ENCODE assay signal across 22 mouse cellular contexts in genomic region chr5:30594953-30595560, GRCm38 (mm10). TPM values are rescaled to one million over a fixed set of nuclear protein-coding genes. Genes with fewer than 3 reads are reported as not detected.
DNase-seq lines count a peak whose midpoint lies in the region; ATAC-seq and TF ChIP-seq lines count a peak whose summit lies in the region.
"Had no signal": no experiment of that assay in that cellular context is flagged by ENCODE, and none has a peak within 500 bp of the region (broad histone marks: within the 10 kb centered on the region; RNA-seq: fewer than 3 reads in every experiment).

No protein-coding gene starts in this region.

- no peak overlapping the region for H3K4me3 ChIP-seq in heart, postnatal 0 days (ENCODE audit: low read depth, low read length)
- H3K4me3 ChIP-seq in midbrain, embryonic 10.5 days, result no peak overlapping the region
- no peak overlapping the region for H3K4me3 ChIP-seq in midbrain, embryonic 15.5 days
- no peak overlapping the region for H3K4me3 ChIP-seq in stomach, postnatal 0 days (ENCODE audit: low read depth, low read length)
- H3K4me3 ChIP-seq: embryonic facial prominence, embryonic 10.5 days; erythroblast, embryonic 14.5 days; neural tube, embryonic 15.5 days had no signal

- 0 out of 2 replicates have a peak, but pooled peaks cover 3% of the 10 kb centered on the region for H3K27me3 ChIP-seq in heart, postnatal 0 days (ENCODE audit: control insufficient read depth, insufficient read depth, low read length)
- H3K27me3 ChIP-seq in midbrain, embryonic 10.5 days (ENCODE audit: low read depth, poor library complexity, severe bottlenecking), result peaks cover 15% of the 10 kb centered on the region
- H3K27me3 ChIP-seq in midbrain, embryonic 15.5 days (replicated peaks), result peaks cover 1% of the 10 kb centered on the region; the same call in 1 of the 2 replicates
- no peaks in the 10 kb centered on the region for H3K27me3 ChIP-seq in stomach, postnatal 0 days (ENCODE audit: control insufficient read depth, insufficient read depth, low read length)

- TF ChIP-seq EP300 in heart, postnatal 0 days (IDR thresholded peaks at IDR 0.05; ENCODE audit: low read depth), result no peak
- TF ChIP-seq EP300 in stomach, postnatal 0 days (optimal IDR thresholded peaks at IDR 0.05), result no peak

- 22% methylated on average over 6 of the region's 6 CpGs for WGBS in heart, postnatal 0 days
- 36% methylated on average over 6 of the region's 6 CpGs for WGBS in midbrain, embryonic 10.5 days
- 31% methylated on average over 6 of the region's 6 CpGs for WGBS in midbrain, embryonic 15.5 days
- 56% methylated on average over 6 of the region's 6 CpGs for WGBS in stomach, postnatal 0 days

- peak; percentile 14 for DNase-seq in embryo, embryonic 10 days (ENCODE audit: low spot score)
- no peak for DNase-seq in embryo, embryonic 9.5 days (ENCODE audit: extremely low spot score)
- DNase-seq in heart, postnatal 0 days (ENCODE audit: low spot score), result no peak
- no peak for DNase-seq in heart, adult 8-10 months (ENCODE audit: low spot score)
- no peak for DNase-seq in midbrain, embryonic 10.5 days (ENCODE audit: low spot score)
- DNase-seq in stomach, postnatal 0 days (ENCODE audit: low spot score), result no peak
- no peak for DNase-seq in frontal cortex, postnatal 10 days (ENCODE audit: low spot score in 2 of 2)
- DNase-seq: cerebellum, adult 9-11 months; forebrain, postnatal 0 days; kidney, postnatal 14 days; lung, postnatal 10 days; thymus, adult 2 months had no signal

- H3K4me2 ChIP-seq in heart, postnatal 0 days (ENCODE audit: low read depth, low read length), result no peak overlapping the region
- H3K4me2 ChIP-seq in midbrain, embryonic 15.5 days, result no peak overlapping the region
- H3K4me2 ChIP-seq in stomach, postnatal 0 days (replicated peaks; ENCODE audit: low read depth), result no peak overlapping the region
- H3K4me2 ChIP-seq: neural tube, embryonic 15.5 days had no signal

- no peak for ATAC-seq in heart, postnatal 0 days (ENCODE audit: insufficient read depth, low read depth)
- no peak for ATAC-seq in midbrain, embryonic 15.5 days (replicated peaks)
- ATAC-seq in stomach, postnatal 0 days (ENCODE audit: low FRiP score, low TSS enrichment), result no peak
- ATAC-seq: forebrain, postnatal 0 days had no signal

- H3K36me3 ChIP-seq in heart, postnatal 0 days (replicated peaks; ENCODE audit: control insufficient read depth, insufficient read depth, low read length), result no peaks in the 10 kb centered on the region
- H3K36me3 ChIP-seq in midbrain, embryonic 10.5 days, result no peaks in the 10 kb centered on the region
- no peaks in the 10 kb centered on the region for H3K36me3 ChIP-seq in midbrain, embryonic 15.5 days (replicated peaks)
- H3K36me3 ChIP-seq in stomach, postnatal 0 days (ENCODE audit: control insufficient read depth, insufficient read depth, low read length), result no peaks in the 10 kb centered on the region
- H3K36me3 ChIP-seq: embryonic facial prominence, embryonic 10.5 days; neural tube, embryonic 15.5 days had no signal

- no peaks in the 10 kb centered on the region for H3K9me3 ChIP-seq in heart, postnatal 0 days (replicated peaks; ENCODE audit: control insufficient read depth, low read length)
- H3K9me3 ChIP-seq in midbrain, embryonic 10.5 days (replicated peaks), result no peaks in the 10 kb centered on the region
- no peaks in the 10 kb centered on the region for H3K9me3 ChIP-seq in midbrain, embryonic 15.5 days
- H3K9me3 ChIP-seq in stomach, postnatal 0 days (ENCODE audit: control insufficient read depth, low read length), result no peaks in the 10 kb centered on the region
- H3K9me3 ChIP-seq: embryonic facial prominence, embryonic 10.5 days; neural tube, embryonic 15.5 days had no signal

- peak overlapping the region; percentile 90 for H3K27ac ChIP-seq in heart, postnatal 0 days (ENCODE audit: low read depth)
- H3K27ac ChIP-seq in midbrain, embryonic 10.5 days (replicated peaks), result 0 out of 2 replicates have a peak overlapping the region, but pooled peaks have one; percentile 28
- no peak overlapping the region for H3K27ac ChIP-seq in midbrain, embryonic 15.5 days
- H3K27ac ChIP-seq in stomach, postnatal 0 days (replicated peaks), result 0 out of 2 replicates have a peak overlapping the region, but pooled peaks have one; percentile 18
- H3K27ac ChIP-seq: embryonic facial prominence, embryonic 10.5 days; neural tube, embryonic 15.5 days had no signal

- no peak for TF ChIP-seq CTCF in heart, postnatal 0 days (IDR thresholded peaks at IDR 0.05; ENCODE audit: low read depth)
- no peak for TF ChIP-seq CTCF in stomach, postnatal 0 days (IDR thresholded peaks at IDR 0.05; ENCODE audit: low read depth)

- H3K9ac ChIP-seq in heart, postnatal 0 days (replicated peaks; ENCODE audit: low read depth, low read length), result peak overlapping the region; percentile 18; the same call in 1 of the 2 replicates
- no peak overlapping the region for H3K9ac ChIP-seq in midbrain, embryonic 15.5 days
- H3K9ac ChIP-seq in stomach, postnatal 0 days (ENCODE audit: low read length), result no peak overlapping the region
- H3K9ac ChIP-seq: forebrain, postnatal 0 days; neural tube, embryonic 15.5 days had no signal

- peaks cover 57% of the 10 kb centered on the region for H3K4me1 ChIP-seq in heart, postnatal 0 days (ENCODE audit: control insufficient read depth, insufficient read depth)
- peaks cover 26% of the 10 kb centered on the region for H3K4me1 ChIP-seq in midbrain, embryonic 10.5 days
- peaks cover 15% of the 10 kb centered on the region; the same call in 1 of the 2 replicates for H3K4me1 ChIP-seq in midbrain, embryonic 15.5 days
- H3K4me1 ChIP-seq in stomach, postnatal 0 days (replicated peaks; ENCODE audit: control insufficient read depth, insufficient read depth), result no peaks in the 10 kb centered on the region

RNA-seq across cellular contexts. Expression of gene Kcnk3, which starts 7.1 kb away (rescaled TPM):
- 55.5 and 70.0 TPM in 2 replicates for total RNA-seq in heart, postnatal 0 days (2014; rRNA removed; ENCODE audit: low replicate concordance)
- 36.4 and 45.3 TPM in 2 replicates for polyA plus RNA-seq in heart, postnatal 0 days (2015; fragmentation: Nextera tagmentation; extraction: Ambion mirVana)
- 100 to 1,000 TPM; 268 to 282 (median 276) TPM for total RNA-seq in heart, adult 8-10 months (2022)
- 0.12 and 0.27 TPM in 2 replicates for polyA plus RNA-seq in midbrain, embryonic 10.5 days (2016; fragmentation: Nextera tagmentation; extraction: Ambion mirVana)
- polyA plus RNA-seq in midbrain, embryonic 15.5 days (2015; fragmentation: Nextera tagmentation; extraction: Ambion mirVana), result 6.7 and 7.4 TPM in 2 replicates
- 11.1 and 13.8 TPM in 2 replicates for polyA plus RNA-seq in stomach, postnatal 0 days (2015; fragmentation: Nextera tagmentation; extraction: Ambion mirVana)
- total RNA-seq: megakaryocyte-erythroid progenitor cell, adult 5-6 weeks had no signal
- polyA plus RNA-seq: erythroblast, embryonic 14.5 days had no signal

RNA-seq across cellular contexts. Expression of gene Cib4, which starts 49.4 kb away (rescaled TPM):
- not detected in 2 replicates for total RNA-seq in heart, postnatal 0 days (2014; rRNA removed; ENCODE audit: low replicate concordance)
- polyA plus RNA-seq in heart, postnatal 0 days (2015; fragmentation: Nextera tagmentation; extraction: Ambion mirVana), result not detected in 2 replicates
- not detected for total RNA-seq in heart, adult 8-10 months (2022)
- polyA plus RNA-seq in midbrain, embryonic 10.5 days (2016; fragmentation: Nextera tagmentation; extraction: Ambion mirVana), result not detected in 2 replicates
- not detected in 2 replicates for polyA plus RNA-seq in midbrain, embryonic 15.5 days (2015; fragmentation: Nextera tagmentation; extraction: Ambion mirVana)
- 0.17 and 0.30 TPM in 2 replicates for polyA plus RNA-seq in stomach, postnatal 0 days (2015; fragmentation: Nextera tagmentation; extraction: Ambion mirVana)
- total RNA-seq: forebrain, postnatal 0 days; gastrocnemius, adult 8-10 months; layer of hippocampus, postnatal 10 days; left cerebral cortex, postnatal 10 days; megakaryocyte-erythroid progenitor cell, adult 5-6 weeks had no signal
- polyA plus RNA-seq: embryonic facial prominence, embryonic 10.5 days; erythroblast, embryonic 14.5 days; forebrain, postnatal 0 days; hindbrain, embryonic 11.5 days; intestine, embryonic 14.5 days; neural tube, embryonic 15.5 days; thymus, adult 2 months had no signal

RNA-seq across cellular contexts. Expression of gene Slc35f6, which starts 52.7 kb away (rescaled TPM):
- total RNA-seq in heart, postnatal 0 days (2014; rRNA removed; ENCODE audit: low replicate concordance), result 61.3 and 86.8 TPM in 2 replicates
- 30.5 and 31.7 TPM in 2 replicates for polyA plus RNA-seq in heart, postnatal 0 days (2015; fragmentation: Nextera tagmentation; extraction: Ambion mirVana)
- 10 to 100 TPM; 48.3 to 60.9 (median 54.9) TPM for total RNA-seq in heart, adult 8-10 months (2022)
- 26.7 and 30.3 TPM in 2 replicates for polyA plus RNA-seq in midbrain, embryonic 10.5 days (2016; fragmentation: Nextera tagmentation; extraction: Ambion mirVana)
- 33.0 and 33.1 TPM in 2 replicates for polyA plus RNA-seq in midbrain, embryonic 15.5 days (2015; fragmentation: Nextera tagmentation; extraction: Ambion mirVana)
- polyA plus RNA-seq in stomach, postnatal 0 days (2015; fragmentation: Nextera tagmentation; extraction: Ambion mirVana), result 30.6 and 35.6 TPM in 2 replicates
